Mouse (Mus musculus): ENCODE measurements around the gene Hic1.

The Hic1 gene

GRCm38 (mm10) chr11:75166861-75167642, 2.3 kb downstream of the Hic1 start:
- DNase-seq = no peak

GRCm38 (mm10) chr11:75166193-75166842, 3.0 kb downstream of the Hic1 start:
- DNase-seq = no peak

GRCm38 (mm10) chr11:75165441-75166192, 3.7 kb downstream of the Hic1 start:
- DNase-seq = peak; percentile 54

- no peak for DNase-seq
These were observed 4.6 kb downstream of the Hic1 start for GRCm38 (mm10) chr11:75164750-75165149.

- DNase-seq = no peak
These were observed 5.3 kb downstream of the Hic1 start for GRCm38 (mm10) chr11:75164051-75164450.

- no peak for DNase-seq
These were observed 5.9 kb downstream of the Hic1 start for GRCm38 (mm10) chr11:75163379-75163778.

- no peak for DNase-seq
These were observed 6.7 kb downstream of the Hic1 start for GRCm38 (mm10) chr11:75162591-75163080.

GRCm38 (mm10) chr11:75161417-75162008, 7.8 kb downstream of the Hic1 start:
- DNase-seq = no peak

GRCm38 (mm10) chr11:75160954-75161353, 8.4 kb downstream of the Hic1 start:
- DNase-seq = no peak

- DNase-seq = no peak
These were observed 9.8 kb downstream of the Hic1 start for GRCm38 (mm10) chr11:75159564-75159963.

- no peak for DNase-seq
These were observed 10.9 kb downstream of the Hic1 start for GRCm38 (mm10) chr11:75158432-75158831.

- no peak for DNase-seq
These were observed 11.4 kb downstream of the Hic1 start for GRCm38 (mm10) chr11:75157901-75158300.

- DNase-seq = no peak
These were observed 12.3 kb downstream of the Hic1 start for GRCm38 (mm10) chr11:75157037-75157436.

- no peak for DNase-seq
These were observed 12.9 kb downstream of the Hic1 start for GRCm38 (mm10) chr11:75156416-75156815.

- no peak for DNase-seq
These were observed 13.3 kb downstream of the Hic1 start for GRCm38 (mm10) chr11:75155985-75156384.

GRCm38 (mm10) chr11:75154053-75154585, 15.2 kb downstream of the Hic1 start:
- DNase-seq = no peak

- DNase-seq = peak; percentile 87
These were observed 16.4 kb downstream of the Hic1 start for GRCm38 (mm10) chr11:75152603-75153557.

- no peak for DNase-seq
These were observed 19.0 kb downstream of the Hic1 start for GRCm38 (mm10) chr11:75150346-75150745.

- DNase-seq = no peak
These were observed 20.8 kb downstream of the Hic1 start for GRCm38 (mm10) chr11:75148332-75149035.

GRCm38 (mm10) chr11:75147846-75148168, 21.5 kb downstream of the Hic1 start:
- no peak for DNase-seq
